Mouse (Mus musculus): Measurements from ENCODE around the gene E030025P04Rik. TPM values are rescaled to one million over a fixed set of nuclear protein-coding genes. Genes with fewer than 3 reads are reported as not detected.

E030025P04Rik gene
- not detected in 2 replicates for polyA plus RNA-seq (2015; fragmentation: Nextera tagmentation; extraction: Ambion mirVana)

GRCm38 (mm10) chr11:109144236-109144635 is at the start of gene E030025P04Rik:
Gene E030025P04Rik (minus strand): TSS chr11:109144369.
- H3K36me3 ChIP-seq: no peaks in the 10 kb centered on the region
- 25% methylated on average over 4 of the region's 4 CpGs for WGBS
- peaks cover 5% of the 10 kb centered on the region for H3K4me1 ChIP-seq (replicated peaks)
- H3K4me2 ChIP-seq (replicated peaks): no peak within 1 kb of the TSS
- H3K9ac ChIP-seq: no peak within 1 kb of the TSS
- H3K4me3 ChIP-seq (replicated peaks): no peak within 1 kb of the TSS
- H3K9me3 ChIP-seq: no peaks in the 10 kb centered on the region
- no peak within 1 kb of the TSS for H3K27ac ChIP-seq
- H3K27me3 ChIP-seq (replicated peaks): no peaks in the 10 kb centered on the region
- peak; percentile 20; the same call in 1 of the 2 replicates for ATAC-seq

DNA sequence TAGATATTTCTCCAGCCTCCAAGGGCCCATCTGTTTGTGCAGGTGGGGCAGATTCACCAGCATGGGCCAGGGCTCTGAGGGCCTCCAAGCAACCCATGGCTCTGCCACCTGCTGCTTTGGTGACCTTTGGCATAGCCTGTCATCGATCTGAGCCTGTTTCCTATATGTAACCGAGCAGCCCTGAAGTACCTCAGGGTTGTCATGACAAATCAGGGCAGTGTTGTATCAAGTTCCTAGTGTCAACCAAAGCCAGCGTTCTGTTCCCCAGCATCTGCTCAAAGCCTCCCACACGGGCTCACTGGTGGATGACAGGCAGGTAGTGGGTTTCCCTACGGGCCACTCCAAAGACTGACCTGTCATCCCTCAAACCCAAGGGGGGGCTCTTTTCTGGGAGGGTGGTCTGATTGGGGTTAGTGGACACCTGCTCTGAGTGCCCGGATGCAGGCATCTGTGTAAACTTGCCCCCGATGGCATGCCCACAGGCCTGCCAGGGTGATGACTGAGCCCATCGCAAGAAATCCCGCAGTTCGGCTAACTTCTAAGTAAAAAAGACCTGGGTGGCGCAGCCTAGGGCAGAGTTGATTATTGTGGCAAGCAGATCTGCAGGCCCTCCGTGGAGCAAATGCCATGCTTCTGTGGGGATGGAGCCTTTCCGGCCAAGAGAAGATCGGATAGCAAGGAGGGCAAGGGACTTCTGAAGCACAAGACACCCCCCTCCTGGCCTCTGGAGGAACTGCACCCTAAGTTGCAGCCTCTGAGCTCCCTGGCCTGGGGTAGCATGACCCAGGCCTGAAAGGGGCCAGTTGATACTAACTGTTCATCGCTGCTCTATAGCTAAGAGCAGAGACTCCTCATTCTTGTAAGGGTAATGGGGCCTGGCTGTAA is 48.7 kb upstream of the E030025P04Rik start:
- H3K36me3 ChIP-seq: no peaks in the 10 kb centered on the region
- H3K9ac ChIP-seq: no peak overlapping the region
- no peak overlapping the region for H3K4me3 ChIP-seq (replicated peaks)
- 0 out of 2 replicates have a peak, but pooled peaks cover 3% of the 10 kb centered on the region for H3K4me1 ChIP-seq (replicated peaks)
- peak; percentile 74 for ATAC-seq
- no peak overlapping the region for H3K27ac ChIP-seq
- H3K27me3 ChIP-seq (replicated peaks): no peaks in the 10 kb centered on the region
- H3K9me3 ChIP-seq: no peaks in the 10 kb centered on the region
- 47% methylated on average over 15 of the region's 15 CpGs for WGBS
- H3K4me2 ChIP-seq (replicated peaks): no peak overlapping the region

GRCm38 (mm10) chr11:109188235-109188634 is 44.1 kb upstream of the E030025P04Rik start:
- Histone ChIP-seq H3K4me3 (replicated peaks) (no peak overlapping the region), H3K36me3 (no peaks in the 10 kb centered on the region), H3K27me3 (replicated peaks) (no peaks in the 10 kb centered on the region), H3K9me3 (no peaks in the 10 kb centered on the region), H3K9ac (no peak overlapping the region), H3K4me2 (replicated peaks) (no peak overlapping the region), H3K27ac (no peak overlapping the region), H3K4me1 (replicated peaks) (0 out of 2 replicates have a peak, but pooled peaks cover 3% of the 10 kb centered on the region)
- WGBS: 81% methylated on average over 5 of the region's 5 CpGs
- ATAC-seq: peak; percentile 45

DNA sequence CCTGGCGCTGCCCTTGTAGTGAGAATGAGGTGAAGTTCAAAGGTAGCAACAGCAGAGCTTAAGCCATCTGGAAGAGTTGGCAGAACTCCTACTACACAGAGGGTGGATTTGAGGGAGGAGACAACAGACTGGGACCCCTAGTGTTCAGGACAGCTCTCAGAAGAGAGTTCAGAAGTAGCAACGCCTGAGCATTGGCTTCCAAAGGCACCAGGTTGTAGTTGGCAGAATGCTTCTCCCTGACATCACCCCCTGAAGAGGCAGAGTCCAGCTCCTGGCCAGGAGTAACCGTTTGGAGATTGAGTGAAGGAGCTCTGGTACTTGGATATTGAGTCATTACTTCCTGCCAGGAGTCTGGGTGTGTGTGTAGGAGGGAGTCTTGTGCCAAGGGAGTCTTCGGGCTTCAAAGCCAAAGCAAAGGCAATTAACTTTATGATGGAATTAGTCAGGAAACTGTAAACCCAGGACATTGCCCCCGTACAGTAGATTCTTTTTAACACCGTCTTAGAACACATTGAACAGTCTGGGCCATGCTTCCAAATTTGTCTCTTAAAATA is 43.5 kb upstream of the E030025P04Rik start:
- Histone ChIP-seq H3K27ac (no peak overlapping the region), H3K4me3 (replicated peaks) (no peak overlapping the region), H3K9ac (no peak overlapping the region), H3K36me3 (no peaks in the 10 kb centered on the region), H3K4me1 (replicated peaks) (no peaks in the 10 kb centered on the region), H3K4me2 (replicated peaks) (no peak overlapping the region), H3K9me3 (no peaks in the 10 kb centered on the region), H3K27me3 (replicated peaks) (no peaks in the 10 kb centered on the region)
- 49% methylated on average over 6 of the region's 6 CpGs for WGBS
- ATAC-seq: peak; percentile 92

DNA sequence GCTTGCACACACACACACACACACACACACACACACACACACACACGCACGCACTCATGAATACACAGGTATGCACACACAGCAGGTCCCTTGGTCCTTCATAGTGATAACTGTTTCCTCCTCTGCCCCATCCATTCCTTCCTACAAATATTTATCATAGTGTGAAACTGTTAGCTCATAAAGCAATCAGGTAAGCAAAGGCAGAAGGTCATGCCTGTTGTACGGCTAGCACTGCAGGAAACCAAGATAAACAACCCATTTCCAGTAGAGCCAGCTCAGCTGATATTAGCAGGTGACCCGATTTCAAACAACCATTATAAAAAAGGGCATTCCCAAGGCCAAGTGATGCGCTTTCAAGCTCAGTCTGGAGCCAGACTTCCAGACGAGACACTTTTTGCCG is 36.9 kb upstream of the E030025P04Rik start:
- no peak overlapping the region for H3K27ac ChIP-seq
- H3K4me2 ChIP-seq (replicated peaks): no peak overlapping the region
- H3K9me3 ChIP-seq: no peaks in the 10 kb centered on the region
- peaks cover 15% of the 10 kb centered on the region for H3K4me1 ChIP-seq (replicated peaks)
- H3K4me3 ChIP-seq (replicated peaks): no peak overlapping the region
- ATAC-seq: peak; percentile 60
- WGBS: 40% methylated on average over 7 of the region's 7 CpGs
- no peak overlapping the region for H3K9ac ChIP-seq
- no peaks in the 10 kb centered on the region for H3K36me3 ChIP-seq
- H3K27me3 ChIP-seq (replicated peaks): no peaks in the 10 kb centered on the region

- Histone ChIP-seq H3K27ac (no peak overlapping the region), H3K36me3 (no peaks in the 10 kb centered on the region), H3K4me2 (replicated peaks) (no peak overlapping the region), H3K4me3 (replicated peaks) (no peak overlapping the region), H3K27me3 (replicated peaks) (no peaks in the 10 kb centered on the region), H3K9ac (no peak overlapping the region), H3K4me1 (replicated peaks) (peaks cover 15% of the 10 kb centered on the region), H3K9me3 (no peaks in the 10 kb centered on the region)
- ATAC-seq: peak; percentile 75
- 63% methylated on average over 11 of the region's 11 CpGs for WGBS
Observed at GRCm38 (mm10) chr11:109180290-109180689, 36.1 kb upstream of the E030025P04Rik start.

GRCm38 (mm10) chr11:109178788-109179518 is 34.8 kb upstream of the E030025P04Rik start:
- 55% methylated on average over 8 of the region's 8 CpGs for WGBS
- no peak overlapping the region for H3K4me3 ChIP-seq (replicated peaks)
- H3K36me3 ChIP-seq: no peaks in the 10 kb centered on the region
- no peaks in the 10 kb centered on the region for H3K27me3 ChIP-seq (replicated peaks)
- no peak overlapping the region for H3K27ac ChIP-seq
- peaks cover 15% of the 10 kb centered on the region for H3K4me1 ChIP-seq (replicated peaks)
- H3K4me2 ChIP-seq (replicated peaks): no peak overlapping the region
- ATAC-seq: 0 out of 2 replicates have a peak, but pooled peaks have one; percentile 52
- no peaks in the 10 kb centered on the region for H3K9me3 ChIP-seq
- H3K9ac ChIP-seq: no peak overlapping the region

GRCm38 (mm10) chr11:109175376-109175969 is 31.3 kb upstream of the E030025P04Rik start:
- H3K27ac ChIP-seq: no peak overlapping the region
- no peak for ATAC-seq
- 86% methylated on average over 8 of the region's 8 CpGs for WGBS

GRCm38 (mm10) chr11:109172224-109172623 is 28.1 kb upstream of the E030025P04Rik start:
- Histone ChIP-seq H3K4me1 (replicated peaks) (no peaks in the 10 kb centered on the region), H3K9ac (no peak overlapping the region), H3K9me3 (no peaks in the 10 kb centered on the region), H3K36me3 (no peaks in the 10 kb centered on the region), H3K4me3 (replicated peaks) (no peak overlapping the region), H3K4me2 (replicated peaks) (no peak overlapping the region), H3K27me3 (replicated peaks) (no peaks in the 10 kb centered on the region), H3K27ac (no peak overlapping the region)
- ATAC-seq: no peak
- 97% methylated on average over 1 of the region's 1 CpGs for WGBS

More at GRCm38 (mm10) chr11:109175376-109175969, 31.3 kb upstream of the E030025P04Rik start:
- Histone ChIP-seq H3K27me3 (replicated peaks) (no peaks in the 10 kb centered on the region), H3K36me3 (no peaks in the 10 kb centered on the region), H3K9ac (no peak overlapping the region), H3K4me3 (replicated peaks) (no peak overlapping the region), H3K4me2 (replicated peaks) (no peak overlapping the region), H3K4me1 (replicated peaks) (0 out of 2 replicates have a peak, but pooled peaks cover 6% of the 10 kb centered on the region), H3K9me3 (no peaks in the 10 kb centered on the region)

GRCm38 (mm10) chr11:109170771-109171170 is 26.6 kb upstream of the E030025P04Rik start:
- WGBS: 93% methylated on average over 6 of the region's 6 CpGs
- no peaks in the 10 kb centered on the region for H3K9me3 ChIP-seq
- H3K4me3 ChIP-seq (replicated peaks): no peak overlapping the region
- no peaks in the 10 kb centered on the region for H3K36me3 ChIP-seq
- H3K4me2 ChIP-seq (replicated peaks): no peak overlapping the region
- no peak overlapping the region for H3K9ac ChIP-seq
- ATAC-seq: no peak
- no peaks in the 10 kb centered on the region for H3K27me3 ChIP-seq (replicated peaks)
- no peak overlapping the region for H3K27ac ChIP-seq
- no peaks in the 10 kb centered on the region for H3K4me1 ChIP-seq (replicated peaks)

GRCm38 (mm10) chr11:109157694-109158093 is 13.5 kb upstream of the E030025P04Rik start:
- Histone ChIP-seq H3K27ac (no peak overlapping the region), H3K9ac (no peak overlapping the region), H3K4me2 (replicated peaks) (no peak overlapping the region), H3K4me3 (replicated peaks) (no peak overlapping the region), H3K36me3 (no peaks in the 10 kb centered on the region), H3K27me3 (replicated peaks) (no peaks in the 10 kb centered on the region), H3K9me3 (no peaks in the 10 kb centered on the region), H3K4me1 (replicated peaks) (no peaks in the 10 kb centered on the region)
- ATAC-seq: no peak
- WGBS: 62% methylated on average over 5 of the region's 5 CpGs

DNA sequence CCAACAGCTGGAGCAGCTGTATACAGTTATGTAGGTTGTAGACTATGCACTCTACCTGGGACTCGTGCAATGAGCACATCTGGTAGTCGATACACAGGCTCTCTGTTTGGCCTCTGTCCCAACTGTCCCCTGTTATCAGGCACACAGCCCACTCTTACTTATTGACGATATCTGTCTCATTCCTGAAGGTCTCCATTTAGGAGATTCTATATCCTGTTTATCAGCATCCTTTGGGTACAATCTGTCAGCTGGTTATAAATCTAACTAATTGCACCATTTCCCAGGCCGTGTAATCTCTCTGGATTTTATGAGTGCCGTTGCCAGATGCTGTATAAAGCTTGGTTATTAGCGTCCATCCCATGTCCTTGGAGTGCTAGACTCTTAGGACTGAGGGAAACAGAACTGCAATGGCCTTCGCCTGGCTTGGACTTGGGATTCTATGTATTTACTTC is 747 bp upstream of the E030025P04Rik start:
- Histone ChIP-seq H3K27ac (no peak overlapping the region), H3K4me2 (replicated peaks) (no peak overlapping the region), H3K4me3 (replicated peaks) (no peak overlapping the region), H3K9me3 (no peaks in the 10 kb centered on the region), H3K36me3 (no peaks in the 10 kb centered on the region), H3K4me1 (replicated peaks) (peaks cover 5% of the 10 kb centered on the region), H3K27me3 (replicated peaks) (no peaks in the 10 kb centered on the region), H3K9ac (no peak overlapping the region)
- ATAC-seq: peak; percentile 75
- WGBS: 27% methylated on average over 7 of the region's 7 CpGs

Data from intestine, embryonic 15.5 days (tissue).